8 mouse cellular contexts compared by ENCODE assay signal in the genomic region with DNA sequence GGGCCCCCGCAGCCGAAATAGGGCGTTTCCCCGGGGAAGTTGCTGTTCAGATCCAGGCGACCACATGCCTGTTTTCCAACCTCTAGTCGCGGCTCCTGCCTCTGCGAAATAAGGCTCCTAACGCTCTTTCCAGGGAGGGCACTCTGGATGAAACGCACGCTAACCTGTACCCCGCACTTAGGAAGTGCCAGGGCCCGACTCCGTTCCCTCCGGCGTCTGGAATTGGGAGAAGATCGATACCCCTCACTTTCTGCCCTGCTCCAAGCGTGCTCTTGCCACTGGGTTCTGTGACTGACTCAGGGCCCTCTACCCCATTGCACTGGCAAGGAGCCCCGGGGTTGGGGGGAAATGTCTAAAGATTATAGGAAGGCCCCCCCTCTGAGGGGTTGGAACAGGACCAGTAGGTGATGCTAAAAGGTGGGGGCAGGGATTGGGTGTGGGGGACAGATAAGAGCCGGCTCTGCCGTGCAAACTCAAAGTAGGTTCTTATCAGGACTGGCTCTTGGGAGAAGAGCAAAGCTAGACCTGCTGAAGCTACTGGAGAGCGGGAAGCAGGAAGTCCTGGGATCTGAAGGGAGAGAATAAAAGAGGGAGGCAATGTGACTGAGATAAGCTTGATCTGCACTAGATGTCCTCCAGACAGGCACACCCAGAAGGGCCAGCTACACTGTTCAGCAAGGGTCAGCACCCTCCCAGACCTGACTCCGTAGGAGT. TPM values are rescaled to one million over a fixed set of nuclear protein-coding genes. Genes with fewer than 3 reads are reported as not detected.
DNase-seq lines count a peak whose midpoint lies in the region; ATAC-seq and TF ChIP-seq lines count a peak whose summit lies in the region.

No protein-coding gene starts in this region.

- H3K4me2 ChIP-seq in heart, embryonic 14.5 days (ENCODE audit: low read length) = peak overlapping the region; percentile 99
- peak overlapping the region; percentile 94 for H3K4me2 ChIP-seq in midbrain, embryonic 12.5 days (replicated peaks)

- DNase-seq in left cerebral cortex, adult 8-10 months (ENCODE audit: low spot score in 2 of 2) = peak; percentile 18 to 22
- no peak for DNase-seq in left cerebral cortex, postnatal 36 days (ENCODE audit: low spot score in 2 of 2)
- DNase-seq in T-cell, adult 2 months (ENCODE audit: low spot score) = peak; percentile 13
- DNase-seq in embryo, embryonic 11 days = peak; percentile 45
- DNase-seq in left cerebral cortex, postnatal 4 days = peak; percentile 35

- no peaks in the 10 kb centered on the region for H3K9me3 ChIP-seq in heart, embryonic 14.5 days (ENCODE audit: control insufficient read depth, low read length)
- H3K9me3 ChIP-seq in midbrain, embryonic 12.5 days = no peaks in the 10 kb centered on the region

- H3K27me3 ChIP-seq in heart, embryonic 14.5 days (ENCODE audit: control insufficient read depth, insufficient read depth, low read length) = peaks cover 4% of the 10 kb centered on the region
- peaks cover 43% of the 10 kb centered on the region for H3K27me3 ChIP-seq in midbrain, embryonic 12.5 days
- no peaks in the 10 kb centered on the region for H3K27me3 ChIP-seq in testis, adult 2 months (ENCODE audit: control insufficient read depth, insufficient read depth, low read length)

- TF ChIP-seq POLR2A in testis, adult 2 months (IDR thresholded peaks at IDR 0.05; ENCODE audit: control insufficient read depth, low read depth, low read length) = no peak

- intact Hi-C loops in left cerebral cortex, postnatal 36 days (cut with DNase I) = loop anchor here (5.0 to 10.0 kb wide), 6 partner anchors 81 to 483 kb away; no protein-coding TSS in a partner anchor
- intact Hi-C loops in left cerebral cortex, postnatal 4 days (cut with DNase I) = loop anchor here (5.0 to 10.0 kb wide), 2 partner anchors 357 to 386 kb away; no protein-coding TSS in a partner anchor

- peaks cover 8 to 33% of the 10 kb centered on the region in 2 experiments for H3K4me1 ChIP-seq in heart, embryonic 14.5 days (ENCODE audit: control insufficient read depth in 2 of 2, insufficient read depth in 2 of 2, low read length in 2 of 2)
- H3K4me1 ChIP-seq in midbrain, embryonic 12.5 days = peaks cover 27% of the 10 kb centered on the region
- H3K4me1 ChIP-seq in testis, adult 2 months (ENCODE audit: control insufficient read depth, insufficient read depth, low read length) = peaks cover 6% of the 10 kb centered on the region

- H3K36me3 ChIP-seq in heart, embryonic 14.5 days (ENCODE audit: control insufficient read depth, insufficient read depth, low read length) = 0 out of 2 replicates have a peak, but pooled peaks cover 2% of the 10 kb centered on the region
- H3K36me3 ChIP-seq in midbrain, embryonic 12.5 days = no peaks in the 10 kb centered on the region
- H3K36me3 ChIP-seq in testis, adult 2 months (ENCODE audit: control insufficient read depth, insufficient read depth, low read length) = no peaks in the 10 kb centered on the region

- no peak; the same call in none of the 2 replicates for ATAC-seq in heart, embryonic 14.5 days (ENCODE audit: insufficient number of reproducible peaks, insufficient read depth, low FRiP score, low read depth)
- ATAC-seq in midbrain, embryonic 12.5 days (ENCODE audit: low FRiP score, low read depth) = peak; percentile 17

- H3K27ac ChIP-seq in heart, embryonic 14.5 days (replicated peaks in 1 of 2; ENCODE audit: control insufficient read depth in 1 of 2, insufficient read depth in 1 of 2, low read depth in 2 of 2, low read length in 2 of 2) = peak overlapping the region; percentile 20 to 70; a peak in 3 of 4 replicates
- peak overlapping the region; percentile 61; the same call in 1 of the 2 replicates for H3K27ac ChIP-seq in midbrain, embryonic 12.5 days (replicated peaks)
- peak overlapping the region; percentile 58 for H3K27ac ChIP-seq in testis, adult 2 months (ENCODE audit: control insufficient read depth, insufficient read depth, low read depth, low read length)

- no peak for TF ChIP-seq CTCF in testis, adult 2 months (IDR thresholded peaks at IDR 0.05; ENCODE audit: control insufficient read depth, insufficient read depth, insufficient replicate concordance, low read depth, low read length)

- H3K4me3 ChIP-seq in heart, embryonic 14.5 days (ENCODE audit: control insufficient read depth in 1 of 2, insufficient read depth in 1 of 2, low read depth in 1 of 2, low read length in 2 of 2) = peak overlapping the region; percentile 67 to 77
- peak overlapping the region; percentile 86 for H3K4me3 ChIP-seq in midbrain, embryonic 12.5 days
- H3K4me3 ChIP-seq in testis, adult 2 months (ENCODE audit: control insufficient read depth, low read depth, low read length) = peak overlapping the region; percentile 71

- WGBS in heart, embryonic 14.5 days = 1% methylated on average over 23 of the region's 23 CpGs
- 3% methylated on average over 23 of the region's 23 CpGs for WGBS in midbrain, embryonic 12.5 days

- H3K9ac ChIP-seq in heart, embryonic 14.5 days (ENCODE audit: low read length) = peak overlapping the region; percentile 89
- H3K9ac ChIP-seq in midbrain, embryonic 12.5 days (replicated peaks) = peak overlapping the region; percentile 68

RNA-seq across cellular contexts. Expression of a gene that starts 0.9 kb away (rescaled TPM):
- total RNA-seq in left cerebral cortex, adult 8-10 months (2022) = 10 to 100 TPM; 39.7 to 44.5 (median 43.0) TPM
- total RNA-seq in left cerebral cortex, postnatal 36 days (2021) = 10 to 100 TPM; 53.7 to 54.9 TPM
- 7.5 and 8.3 TPM in 2 replicates for polyA plus RNA-seq in heart, embryonic 14.5 days (2014; fragmentation: Nextera tagmentation; extraction: Ambion mirVana)
- total RNA-seq in left cerebral cortex, postnatal 4 days (2021) = 10 to 100 TPM; 67.6 to 70.6 TPM
- 17.4 and 19.0 TPM in 2 replicates for polyA plus RNA-seq in midbrain, embryonic 12.5 days (2016; fragmentation: Nextera tagmentation; extraction: Ambion mirVana)
- 39.6 and 43.4 TPM in 2 replicates for polyA plus RNA-seq in testis, adult 2 months (2012; rRNA removed)

Comparison
In these comparisons a context has a peak if more than half of its experiments do, and no peak if none do; other contexts are left out.
1. DNase-seq: peak in left cerebral cortex, adult 8-10 months (2 of 2), T-cell, adult 2 months (single experiment), embryo, embryonic 11 days (single experiment) and left cerebral cortex, postnatal 4 days (single experiment); none in left cerebral cortex, postnatal 36 days (0 of 2).
2. Peak in every context shown above with its lines, with median percentiles within 50 percentile points of each other: H3K27ac ChIP-seq and H3K4me3 ChIP-seq.